Mouse (Mus musculus) stomach, postnatal 0 days (tissue): ENCODE measurements around the gene Plk3. TPM values are rescaled to one million over a fixed set of nuclear protein-coding genes. Genes with fewer than 3 reads are reported as not detected.

Source experiments
- ATAC-seq: fragments of 200-750 bp; cut with Nextera tagmentation; 2 replicates; pipeline ENCODE4 v1.8.0; 2017; ENCODE audit not compliant: low FRiP score, low TSS enrichment
- DNase-seq: peaks from one replicate; pipeline ENCODE4 v3.0.0-alpha.2; 2016; ENCODE audit warnings: low spot score
- H3K27ac ChIP-seq: fragments of 300-500 bp; sonication (generic); replicated peaks from 2 replicates; pipeline ENCODE4 v1.5.1; 2014; ENCODE audit warnings: mild to moderate bottlenecking, control low read depth
- H3K27me3 ChIP-seq: fragments of 300-500 bp; sonication (generic); 2 replicates; pipeline ENCODE4 v1.6.1; 2014; ENCODE audit warnings: low read length; ENCODE audit not compliant: control insufficient read depth, insufficient read depth
- H3K36me3 ChIP-seq: fragments of 300-500 bp; sonication (generic); 2 replicates; pipeline ENCODE4 v1.6.1; 2014; ENCODE audit warnings: low read length, mixed read lengths; ENCODE audit not compliant: control insufficient read depth, insufficient read depth
- H3K4me1 ChIP-seq: fragments of 300-500 bp; sonication (generic); replicated peaks from 2 replicates; pipeline ENCODE4 v1.6.1; 2014; ENCODE audit warnings: antibody characterized with exemption; ENCODE audit not compliant: control insufficient read depth, insufficient read depth
- H3K4me2 ChIP-seq: fragments of 300-500 bp; sonication (generic); replicated peaks from 2 replicates; pipeline ENCODE4 v1.6.1; 2014; ENCODE audit warnings: low read depth, mild to moderate bottlenecking, control low read depth, moderate library complexity
- H3K4me3 ChIP-seq: fragments of 300-500 bp; sonication (generic); 2 replicates; pipeline ENCODE4 v1.5.1; 2014; ENCODE audit warnings: low read depth, low read length, control low read depth
- H3K9ac ChIP-seq: fragments of 300-500 bp; sonication (generic); 2 replicates; pipeline ENCODE4 v1.6.1; 2014; ENCODE audit warnings: mild to moderate bottlenecking, low read length, control low read depth, mixed read lengths
- H3K9me3 ChIP-seq: fragments of 300-500 bp; sonication (generic); 2 replicates; pipeline ENCODE4 v1.6.1; 2016; ENCODE audit warnings: low read length; ENCODE audit not compliant: control insufficient read depth
- CTCF ChIP-seq: IDR thresholded peaks from 2 replicates; pipeline ENCODE4 v1.5.1; 2016; ENCODE audit warnings: antibody characterized with exemption, low read depth, mild to moderate bottlenecking, moderate library complexity
- EP300 ChIP-seq: optimal IDR thresholded peaks from 2 replicates; pipeline ENCODE3; 2016; ENCODE audit warnings: antibody characterized with exemption
- WGBS: fragments of 180-500 bp; shearing (Covaris S2); extraction: QIAGEN DNeasy Blood & Tissue Kit; methylation state at CpG from one replicate; pipeline ENCODE4 v1.1.7; 2014; 5-methylcytosine and 5-hydroxymethylcytosine counted together
- polyA plus RNA-seq: library from polyadenylated mRNA; unstranded; fragments of >200 nt; fragmentation: Nextera tagmentation; extraction: Ambion mirVana; gene quantifications from 2 replicates; pipeline ENCODE4 v1.2.1, GENCODE M21; 2015

Plk3 gene
- polyA plus RNA-seq, 1 experiment from 2014 or later = 18.7 TPM

DNA sequence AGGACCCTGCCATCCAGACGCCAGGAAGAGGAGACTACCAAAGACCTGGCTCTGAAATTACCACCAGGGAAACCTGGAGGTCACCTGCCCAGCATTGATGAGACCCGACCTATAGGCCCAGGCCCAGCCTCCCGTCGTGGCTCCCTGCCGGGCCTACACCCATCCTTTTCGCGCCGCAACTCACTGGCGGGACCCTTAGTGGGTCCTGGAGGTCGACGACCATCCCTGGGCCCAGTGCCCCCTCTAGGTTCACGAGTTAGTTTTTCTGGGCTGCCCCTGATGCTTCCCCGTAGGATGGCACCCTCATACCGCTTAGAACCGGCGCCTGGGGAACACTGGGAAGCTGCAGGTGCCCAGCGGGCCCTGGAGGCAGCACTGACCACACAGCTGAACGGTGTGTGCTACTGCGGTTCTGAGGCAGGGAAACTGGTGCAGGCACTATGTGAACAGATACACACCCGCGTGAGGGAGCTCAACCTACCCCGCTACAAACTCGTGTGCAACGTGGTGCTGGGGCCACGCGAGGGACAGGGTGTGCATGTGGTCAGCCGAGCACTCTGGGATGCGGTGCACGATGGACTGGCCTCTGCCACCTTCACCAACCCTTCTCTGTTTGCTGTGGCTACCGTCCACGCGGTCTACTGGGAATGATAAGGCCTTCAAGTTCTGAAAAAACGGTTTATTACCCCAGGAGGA lies 5.6 kb downstream of the Plk3 start:
- Histone ChIP-seq H3K4me3 (no peak overlapping the region), H3K4me1 (peaks cover 12% of the 10 kb centered on the region), H3K27me3 (no peaks in the 10 kb centered on the region), H3K36me3 (peaks cover 9% of the 10 kb centered on the region; the same call in 1 of the 2 replicates), H3K4me2 (no peak overlapping the region), H3K9me3 (no peaks in the 10 kb centered on the region), H3K9ac (no peak overlapping the region), H3K27ac (no peak overlapping the region)
- TF ChIP-seq CTCF = no peak
- TF ChIP-seq EP300 = no peak
- ATAC-seq = no peak
- no peak for DNase-seq
- WGBS = 85% methylated on average over 33 of the region's 33 CpGs

DNA sequence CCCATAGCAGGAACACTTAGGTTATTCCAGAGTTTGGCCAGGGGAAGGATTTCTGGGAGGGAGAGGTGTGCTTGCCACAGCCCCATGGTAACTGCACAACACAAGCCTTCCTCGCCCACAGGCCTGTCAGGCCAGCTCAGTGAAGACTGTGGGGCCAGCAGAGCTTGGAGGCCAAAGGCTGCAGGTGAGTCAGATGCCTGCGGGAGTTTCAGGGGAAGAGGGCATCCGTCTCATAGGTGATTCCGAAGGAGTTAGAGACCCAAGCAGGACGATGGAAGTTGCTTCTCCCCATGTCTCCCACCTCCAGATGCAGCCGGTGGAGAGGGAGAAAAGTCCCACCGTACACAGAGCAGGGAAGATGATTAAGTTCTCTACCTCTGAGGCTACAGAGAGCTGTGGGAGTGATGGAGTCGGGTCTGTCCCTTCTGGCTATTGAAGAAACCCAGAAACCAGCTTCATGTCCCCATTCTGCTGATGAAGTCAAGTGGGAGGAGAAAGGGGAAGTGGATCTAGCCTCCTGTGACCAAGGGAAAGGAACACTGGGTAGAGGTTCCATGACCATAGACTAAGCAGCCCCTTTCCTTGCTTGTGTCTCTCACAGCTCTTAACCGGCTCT lies 7.0 kb downstream of the Plk3 start, which contains the start of gene Tctex1d4:
Gene Tctex1d4, plus strand, starts transcription at position 120 of the 616 bp plus-strand sequence.
- DNase-seq (peak; percentile 76), ATAC-seq (peak; percentile 75)
- no peak for TF ChIP-seq EP300
- no peak for TF ChIP-seq CTCF
- Histone ChIP-seq H3K27me3 (no peaks in the 10 kb centered on the region), H3K4me2 (peak within 1 kb of the TSS; percentile 24), H3K36me3 (peaks cover 9% of the 10 kb centered on the region; the same call in 1 of the 2 replicates), H3K9ac (peak within 1 kb of the TSS; percentile 58), H3K27ac (peak within 1 kb of the TSS; percentile 97), H3K9me3 (no peaks in the 10 kb centered on the region), H3K4me1 (peaks cover 12% of the 10 kb centered on the region), H3K4me3 (no peak within 1 kb of the TSS)
- 76% methylated on average over 9 of the region's 9 CpGs for WGBS

GRCm38 (mm10) chr4:117125910-117126674 lies 7.7 kb downstream of the Plk3 start:
- DNase-seq (peak; percentile 86), ATAC-seq (peak; percentile 90)
- H3K27me3 ChIP-seq = no peaks in the 10 kb centered on the region
- no peaks in the 10 kb centered on the region for H3K9me3 ChIP-seq
- H3K27ac ChIP-seq = peak overlapping the region; percentile 97
- WGBS = 29% methylated on average over 15 of the region's 15 CpGs
- no peak overlapping the region for H3K4me3 ChIP-seq
- peaks cover 9% of the 10 kb centered on the region; the same call in 1 of the 2 replicates for H3K36me3 ChIP-seq
- H3K4me2 ChIP-seq = peak overlapping the region; percentile 24
- TF ChIP-seq EP300 (no peak), CTCF (no peak; the same call in 1 of the 2 replicates)
- peaks cover 15% of the 10 kb centered on the region for H3K4me1 ChIP-seq
- peak overlapping the region; percentile 58 for H3K9ac ChIP-seq

DNA sequence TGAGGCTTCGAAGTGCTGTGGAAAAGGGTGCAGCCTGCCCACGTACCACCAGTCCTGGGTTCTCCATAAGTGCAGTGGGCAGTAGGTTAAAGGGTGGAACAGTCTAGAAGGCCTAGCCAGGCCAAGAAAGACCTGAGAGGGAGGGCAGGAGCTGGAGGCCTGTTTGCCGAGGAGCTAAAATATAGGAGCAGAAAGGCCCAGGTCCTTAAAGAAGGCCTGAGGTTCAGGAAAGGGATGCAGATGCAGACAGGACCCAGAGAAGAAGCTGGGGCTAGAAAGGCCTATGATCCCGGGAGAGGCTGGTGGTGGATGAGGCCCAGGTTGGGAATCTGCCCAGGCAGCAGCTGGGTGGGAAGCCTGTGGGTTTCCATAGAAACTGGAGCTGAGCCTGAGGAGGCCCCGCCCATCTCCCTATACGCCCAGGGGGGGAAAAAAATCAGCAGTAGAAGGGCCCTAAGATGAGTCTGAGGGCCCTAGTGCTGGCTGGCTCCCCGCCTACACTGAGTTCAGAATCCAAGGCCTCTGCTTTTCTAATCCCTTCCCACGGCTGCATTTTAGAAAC lies 8.3 kb downstream of the Plk3 start, which contains the start of gene Btbd19:
Gene Btbd19, minus strand, starts transcription at position 378 of the 562 bp plus-strand sequence.
- Histone ChIP-seq H3K27ac (peak within 1 kb of the TSS; percentile 97), H3K9ac (peak within 1 kb of the TSS; percentile 58), H3K4me1 (peaks cover 15% of the 10 kb centered on the region), H3K4me3 (no peak within 1 kb of the TSS), H3K36me3 (peaks cover 9% of the 10 kb centered on the region; the same call in 1 of the 2 replicates), H3K27me3 (no peaks in the 10 kb centered on the region), H3K9me3 (no peaks in the 10 kb centered on the region), H3K4me2 (peak within 1 kb of the TSS; percentile 24)
- ATAC-seq (peak; percentile 30), DNase-seq (peak; percentile 59)
- TF ChIP-seq CTCF (no peak), EP300 (no peak)
- 26% methylated on average over 8 of the region's 8 CpGs for WGBS

DNA sequence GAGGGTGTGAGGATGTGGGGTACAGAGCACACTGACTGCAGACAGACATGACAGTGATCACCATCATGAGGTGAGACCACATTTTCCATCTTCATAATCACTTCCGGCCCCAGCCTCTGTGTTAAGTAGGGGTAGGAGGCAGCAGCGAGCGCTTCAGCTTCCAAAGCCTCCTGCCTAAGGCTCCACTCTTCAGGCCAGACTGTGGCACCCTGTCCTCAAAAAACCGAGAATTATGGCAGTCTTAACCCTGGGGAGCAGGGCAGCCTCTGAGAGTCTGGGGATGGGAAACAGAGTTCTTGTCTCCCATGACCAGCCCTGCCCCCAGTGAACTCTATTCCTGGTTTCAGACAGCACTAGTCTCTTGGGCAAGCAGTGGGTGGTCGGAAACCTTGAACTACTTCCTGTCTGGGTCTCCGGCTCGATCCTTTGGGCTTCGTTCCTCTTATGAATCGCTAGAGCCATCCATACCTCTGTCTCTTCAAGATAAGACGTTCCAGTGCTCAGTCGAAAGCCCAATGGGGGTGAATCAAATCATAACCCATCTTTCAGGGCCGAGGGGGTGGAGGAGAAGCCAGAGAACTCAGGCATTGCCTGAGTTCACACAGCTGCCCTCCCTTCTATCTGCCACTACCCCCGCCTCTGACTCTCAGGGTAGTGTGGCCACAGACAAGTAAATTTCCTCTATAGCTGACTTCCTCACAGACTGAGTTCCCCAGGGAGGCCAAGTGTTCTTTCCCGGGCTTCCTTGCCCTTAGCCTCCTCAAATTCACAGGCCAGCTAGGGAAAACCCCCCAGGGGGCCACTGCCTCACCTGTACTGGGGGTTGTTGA lies 9.0 kb downstream of the Plk3 start:
- H3K4me2 ChIP-seq = peak overlapping the region; percentile 24
- ATAC-seq = no peak
- peak overlapping the region; percentile 58 for H3K9ac ChIP-seq
- H3K27ac ChIP-seq = peak overlapping the region; percentile 97
- WGBS = 62% methylated on average over 14 of the region's 14 CpGs
- DNase-seq = no peak
- H3K9me3 ChIP-seq = no peaks in the 10 kb centered on the region
- H3K4me3 ChIP-seq = no peak overlapping the region
- peaks cover 4% of the 10 kb centered on the region; the same call in 1 of the 2 replicates for H3K36me3 ChIP-seq
- no peak for TF ChIP-seq EP300
- TF ChIP-seq CTCF = no peak
- peaks cover 15% of the 10 kb centered on the region for H3K4me1 ChIP-seq
- H3K27me3 ChIP-seq = no peaks in the 10 kb centered on the region
